Mouse (Mus musculus) monocyte, adult 2 months (primary cell): ENCODE measurements around the gene Gm5767.

Source experiments
- DNase-seq, 2 experiments: peaks; one replicate each; pipeline ENCODE4 v3.0.0; 2022; ENCODE audit warnings: low spot score in 2 of 2, low read depth in 1 of 2

Gm5767 gene

GRCm38 (mm10) chr16:8680470-8680869 lies at the start of gene Gm5767:
Gm5767 (plus strand) TSS chr16:8680770.
- DNase-seq, result no peak

DNA sequence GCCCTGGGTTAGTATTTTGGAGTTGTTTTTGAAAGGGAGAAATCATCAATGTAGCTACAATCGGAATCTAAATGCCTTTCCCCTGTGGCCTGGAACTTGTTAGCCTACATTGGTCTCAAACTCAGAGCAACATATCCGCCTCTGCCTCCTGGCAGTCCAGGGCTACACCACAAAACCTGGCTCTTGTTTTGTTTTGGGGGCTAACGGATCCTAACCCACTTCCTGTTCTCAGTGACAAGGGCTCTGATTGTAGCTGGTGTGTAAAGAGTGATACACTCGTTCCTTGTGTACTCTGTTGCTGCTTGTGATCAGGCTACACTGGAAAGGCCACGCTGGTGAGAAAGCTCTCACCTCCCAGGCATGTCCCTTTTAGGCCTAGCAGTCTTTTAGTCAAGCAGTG lies 49.1 kb upstream of the Gm5767 start:
- DNase-seq, result no peak

GRCm38 (mm10) chr16:8636867-8637216 lies 43.7 kb upstream of the Gm5767 start:
- DNase-seq, result no peak

- DNase-seq, result peak; percentile 33 to 61
Observed at GRCm38 (mm10) chr16:8637217-8638051, 43.1 kb upstream of the Gm5767 start, which contains the start of the genes Pmm2 and Tmem186. Pmm2 (plus strand) TSS chr16:8637674. Tmem186 (minus strand) TSS chr16:8637712.

GRCm38 (mm10) chr16:8638131-8638530 lies 42.4 kb upstream of the Gm5767 start:
- DNase-seq, result no peak

GRCm38 (mm10) chr16:8639466-8640191 lies 40.9 kb upstream of the Gm5767 start:
- DNase-seq, result no peak

DNA sequence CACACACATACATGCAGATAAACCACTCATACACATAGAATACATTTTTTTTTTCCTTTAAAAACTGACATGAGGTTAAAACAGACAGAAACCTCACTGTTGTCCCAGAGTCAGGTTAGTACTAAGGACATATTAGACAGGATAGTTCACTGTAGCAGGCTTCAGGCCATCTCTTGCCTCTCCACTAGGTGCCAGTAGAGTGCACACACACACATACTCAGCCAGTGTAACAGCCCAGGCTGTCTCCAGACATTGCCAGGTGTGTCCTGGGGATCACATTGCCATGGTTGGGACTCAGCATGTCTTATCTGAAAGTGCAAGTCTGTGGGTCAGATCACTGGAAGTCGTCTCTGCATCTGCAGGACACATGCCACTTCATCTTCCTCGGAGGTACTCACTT lies 36.7 kb upstream of the Gm5767 start:
- no peak for DNase-seq

GRCm38 (mm10) chr16:8645546-8645945 lies 35.0 kb upstream of the Gm5767 start:
- DNase-seq, result no peak

- DNase-seq, result no peak
Observed at GRCm38 (mm10) chr16:8650007-8650406, 30.6 kb upstream of the Gm5767 start.

DNA sequence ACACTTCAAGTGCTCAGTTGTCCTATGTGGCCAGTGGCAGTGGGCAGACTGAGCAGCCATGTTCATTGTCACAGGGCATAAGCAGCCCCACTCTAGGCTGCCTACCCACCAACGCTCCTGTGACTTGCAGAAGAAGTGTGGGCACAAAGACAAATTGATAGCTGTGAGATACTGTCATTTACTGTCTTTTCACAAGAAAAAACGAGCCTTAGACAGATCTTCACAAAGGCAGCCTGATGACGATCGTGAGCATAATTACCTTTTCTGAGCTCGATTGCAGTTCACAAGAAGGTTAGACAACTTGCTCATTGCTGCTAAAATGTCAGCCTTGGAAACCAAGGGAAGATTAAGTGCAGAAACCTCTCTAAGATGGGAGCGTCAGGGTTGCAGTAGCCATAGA lies 25.5 kb upstream of the Gm5767 start:
- DNase-seq, result no peak

- DNase-seq, result no peak
Observed at GRCm38 (mm10) chr16:8655599-8655998, 25.0 kb upstream of the Gm5767 start.

DNA sequence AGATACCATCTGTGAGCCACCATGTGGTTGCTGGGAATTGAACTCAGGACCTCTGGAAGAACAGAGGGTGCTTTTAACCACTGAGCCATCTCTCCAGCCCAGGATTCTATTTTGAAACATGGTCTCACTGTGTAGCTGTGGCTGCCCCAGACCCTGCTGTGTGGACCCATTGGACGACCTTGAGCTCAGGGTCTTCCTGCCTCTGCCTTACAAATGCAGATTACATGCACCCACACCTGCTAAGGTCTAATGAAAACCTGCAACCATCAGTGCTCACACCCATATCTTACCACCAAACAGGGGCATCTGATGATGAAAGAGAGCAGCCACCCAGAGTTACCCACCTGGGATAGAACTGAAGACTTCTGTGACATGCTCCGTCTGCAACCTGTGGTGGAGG lies 24.3 kb upstream of the Gm5767 start:
- no peak for DNase-seq

DNA sequence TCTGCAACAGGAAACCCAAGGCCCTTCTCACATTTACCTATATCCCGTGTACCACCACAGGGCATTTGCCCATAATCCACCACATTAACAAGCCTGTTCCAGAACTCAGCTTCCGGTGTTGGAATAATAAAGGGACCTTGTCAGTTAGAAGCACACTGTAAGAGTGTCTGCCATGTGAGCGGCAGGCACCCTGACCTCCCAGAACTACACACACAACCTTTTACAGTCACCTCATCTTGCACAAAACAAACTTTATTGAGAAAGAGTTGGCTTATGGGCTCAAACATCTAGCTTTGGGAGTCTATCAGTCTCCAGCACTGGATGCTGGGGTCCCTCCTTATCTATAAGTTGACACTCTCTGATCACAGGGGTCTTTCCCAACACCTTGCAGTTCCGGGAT lies 22.2 kb upstream of the Gm5767 start:
- DNase-seq, result no peak

DNA sequence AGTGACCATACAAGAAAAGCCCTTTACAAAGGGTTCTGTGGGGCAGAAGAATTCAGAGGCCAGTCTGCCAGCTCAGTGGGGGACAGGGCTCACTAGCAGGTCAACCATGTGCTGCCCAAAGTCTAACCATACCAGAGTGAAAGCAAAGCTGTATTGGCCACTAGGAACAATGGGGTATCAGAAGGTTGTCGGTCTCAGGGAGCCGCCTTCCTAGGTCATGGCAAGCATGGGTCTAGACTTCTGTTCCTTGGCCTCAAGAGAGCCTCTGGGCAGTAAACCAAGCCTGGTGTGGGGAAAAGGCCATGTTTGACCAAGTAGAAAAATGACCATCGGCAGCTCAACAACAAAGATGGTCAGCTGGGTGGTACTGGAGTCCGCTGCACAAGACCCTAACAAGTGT lies 21.8 kb upstream of the Gm5767 start:
- DNase-seq, result no peak

DNA sequence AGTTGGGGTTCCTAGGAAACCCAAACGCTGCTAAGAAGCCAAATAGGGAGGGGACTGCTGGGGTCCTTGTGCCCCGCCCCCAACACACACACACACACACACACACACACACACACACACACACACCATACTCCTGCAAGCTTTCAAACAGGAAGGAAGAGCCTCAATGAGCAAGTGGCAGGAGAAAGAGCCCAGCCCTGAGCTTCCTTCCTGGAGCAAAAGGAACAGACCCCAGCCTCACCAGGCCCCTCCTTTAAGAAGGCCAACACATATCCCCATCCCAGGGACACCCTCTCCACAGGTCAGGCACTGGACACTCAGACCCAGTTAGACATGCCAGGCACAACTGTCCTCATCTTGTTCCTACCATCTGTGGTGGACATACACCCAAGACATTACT lies 17.5 kb upstream of the Gm5767 start:
- DNase-seq, result no peak

DNA sequence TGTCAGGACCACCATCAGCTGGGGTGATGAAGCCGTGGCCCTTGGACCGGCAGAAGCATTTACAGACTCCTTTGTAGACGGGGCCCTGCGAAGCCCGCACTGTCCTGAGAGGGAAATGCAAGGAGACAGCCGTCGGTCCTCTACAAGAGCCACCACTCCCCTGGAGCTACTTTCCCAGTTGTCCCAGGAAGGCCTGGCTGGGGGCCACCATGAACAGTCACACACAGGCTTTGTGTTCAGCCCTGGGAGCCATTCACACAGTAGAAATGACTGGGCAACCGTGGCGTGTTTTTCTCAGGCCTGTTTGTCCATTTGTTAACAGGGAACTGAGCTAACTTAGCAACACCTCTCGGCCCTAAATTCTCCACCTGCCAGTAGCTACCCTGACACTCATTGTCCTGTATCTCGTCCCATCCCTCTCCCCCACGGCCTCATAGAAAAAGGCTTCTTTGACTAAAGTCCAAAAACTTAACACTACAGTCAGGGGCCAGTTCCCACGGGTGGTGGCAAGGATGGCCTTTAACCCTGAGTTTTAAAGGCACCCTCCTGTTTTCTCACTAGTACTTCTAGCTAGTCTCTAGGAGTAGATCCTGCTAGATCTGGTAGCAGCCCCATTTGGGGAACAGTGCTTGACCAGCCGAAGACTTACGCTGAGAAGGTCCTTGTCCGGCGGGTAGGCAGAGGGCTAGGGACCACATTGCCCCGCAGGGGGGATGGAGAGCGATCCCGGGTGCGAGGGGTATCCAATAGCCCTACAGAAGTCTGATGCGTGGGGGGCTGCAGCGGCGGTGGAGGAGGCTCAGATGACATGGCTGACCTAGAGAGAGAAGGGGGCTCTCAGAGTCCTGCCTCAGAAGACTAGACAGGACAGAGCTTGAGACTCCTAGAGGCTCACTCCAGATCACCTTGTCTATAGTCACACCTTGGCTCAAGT lies 16.7 kb upstream of the Gm5767 start:
- no peak for DNase-seq

DNA sequence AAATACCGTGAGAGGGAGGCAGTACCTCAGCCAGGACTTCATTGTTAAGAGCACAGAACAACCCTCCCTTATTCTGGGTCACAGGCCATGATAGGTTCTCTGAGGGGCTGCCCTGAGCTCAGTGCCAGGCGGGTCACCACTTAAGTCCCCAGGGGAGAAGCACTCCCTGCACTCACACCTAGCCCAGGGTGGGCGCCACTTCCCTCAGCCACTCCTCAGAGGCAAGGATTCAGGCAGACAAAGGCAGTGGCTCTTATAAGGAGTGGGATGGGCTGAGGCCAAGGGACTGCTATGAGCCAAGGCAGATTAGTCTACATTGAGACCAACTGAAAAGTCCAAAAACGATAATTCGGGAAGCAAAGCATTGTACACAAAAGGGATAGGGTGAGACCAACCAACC lies 15.2 kb upstream of the Gm5767 start:
- no peak for DNase-seq

DNA sequence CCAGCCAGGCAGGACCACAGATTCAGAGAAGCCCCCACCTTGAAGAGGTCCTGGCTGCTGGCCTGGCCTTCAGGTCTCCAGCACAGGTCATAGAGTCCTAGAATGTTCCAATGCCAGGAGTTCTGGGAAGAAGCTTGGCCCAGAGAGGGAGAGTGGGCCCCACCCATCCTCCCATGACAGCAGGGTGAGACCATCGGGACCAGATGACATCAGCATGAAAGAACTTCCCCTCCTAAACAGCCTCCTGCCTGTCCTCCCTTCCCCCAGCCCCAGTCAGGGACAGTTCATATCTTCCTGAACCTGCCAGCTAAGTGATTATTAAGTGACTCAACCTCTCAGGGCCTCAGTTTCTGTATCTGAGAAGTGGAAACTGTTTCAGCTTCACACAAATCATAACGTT lies 14.1 kb upstream of the Gm5767 start:
- DNase-seq, result no peak

GRCm38 (mm10) chr16:8667261-8667660 lies 13.3 kb upstream of the Gm5767 start:
- peak in 1 of 2 experiments; percentile 33 for DNase-seq

GRCm38 (mm10) chr16:8667814-8668213 lies 12.8 kb upstream of the Gm5767 start:
- DNase-seq, result no peak

DNA sequence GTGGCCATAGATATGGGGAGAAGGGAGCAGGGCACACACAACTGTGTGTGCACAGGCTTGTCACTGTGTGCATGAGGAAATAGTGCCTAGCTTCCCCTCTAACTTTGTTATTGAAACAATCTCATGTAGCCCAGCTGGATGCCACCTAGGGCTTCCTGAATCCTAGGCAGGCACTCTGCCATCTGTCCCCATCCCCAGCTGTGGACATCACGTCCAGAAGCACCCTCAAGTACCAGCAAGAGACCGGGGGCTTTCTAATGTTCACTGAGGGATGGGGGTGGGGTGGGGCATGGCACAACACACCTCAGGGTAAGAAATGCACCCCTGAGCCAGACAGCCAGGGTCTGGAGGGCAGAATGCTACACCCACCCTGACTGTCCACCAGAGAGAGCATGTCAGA lies 12.2 kb upstream of the Gm5767 start:
- no peak for DNase-seq
